Mouse (Mus musculus): ENCODE data around the gene Syncrip.

- TF ChIP-seq EP300 (IDR thresholded peaks at IDR 0.05; ENCODE audit: low read depth in 1 of 2, low read length in 2 of 2), result peak in 1 of 2 experiments; percentile 53; a peak in 2 of 4 replicates
- TF ChIP-seq USF1 (IDR thresholded peaks at IDR 0.05; ENCODE audit: low read depth, low read length), result no peak
- no peak for TF ChIP-seq GABPA (IDR thresholded peaks at IDR 0.05; ENCODE audit: low read depth, low read length)
- peak in 2 of 3 experiments; percentile 21 to 23; a peak in 2 of 6 replicates for TF ChIP-seq CTCF (IDR thresholded peaks at IDR 0.05 in 2 of 3, conservative IDR thresholded peaks at IDR 0.05 in 1 of 3; ENCODE audit: control insufficient read depth in 1 of 3, insufficient read depth in 1 of 3, low read depth in 2 of 3, low read length in 3 of 3, poor library complexity in 1 of 3, severe bottlenecking in 1 of 3)
- TF ChIP-seq POLR2AphosphoS2 (IDR thresholded peaks at IDR 0.05; ENCODE audit: low read length), result peak; percentile 100
- no peak for TF ChIP-seq RCOR1 (IDR thresholded peaks at IDR 0.05; ENCODE audit: low read depth, low read length)
- no peak for TF ChIP-seq ZC3H11A (IDR thresholded peaks at IDR 0.05; ENCODE audit: low read depth, low read length)
- TF ChIP-seq TCF12 (IDR thresholded peaks at IDR 0.05; ENCODE audit: low read depth, low read length), result peak; percentile 49
- no peak for TF ChIP-seq BHLHE40 (IDR thresholded peaks at IDR 0.05; ENCODE audit: borderline replicate concordance, low read depth, low read length)
- TF ChIP-seq POLR2A (IDR thresholded peaks at IDR 0.05; ENCODE audit: control insufficient read depth in 1 of 2, insufficient read depth in 1 of 2, low read depth in 1 of 2, low read length in 2 of 2, poor library complexity in 1 of 2), result peak; percentile 98 to 100
- TF ChIP-seq SMC3 (IDR thresholded peaks at IDR 0.05; ENCODE audit: low read depth, low read length), result no peak
Measured at GRCm38 (mm10) chr9:88522569-88523334, 40.4 kb upstream of the Syncrip start.

Data from MEL (cell line).